Mouse (Mus musculus) midbrain, embryonic 15.5 days (tissue): Measurements from ENCODE around the gene Gm17268. TPM values are rescaled to one million over a fixed set of nuclear protein-coding genes. Genes with fewer than 3 reads are reported as not detected.

Experiments
- ATAC-seq: fragments of 200-750 bp; cut with Nextera tagmentation; replicated peaks from 2 replicates; pipeline ENCODE4 v1.8.0; 2017; ENCODE audit warnings: moderate TSS enrichment
- H3K27ac ChIP-seq: fragments of 300-500 bp; sonication (generic); 2 replicates; pipeline ENCODE4 v1.5.1; 2015; ENCODE audit warnings: mild to moderate bottlenecking, inconsistent platforms
- H3K27me3 ChIP-seq: fragments of 300-500 bp; sonication (generic); replicated peaks from 2 replicates; pipeline ENCODE4 v1.6.1; 2015; ENCODE audit warnings: inconsistent platforms
- H3K36me3 ChIP-seq: fragments of 300-500 bp; sonication (generic); replicated peaks from 2 replicates; pipeline ENCODE4 v1.6.1; 2015; ENCODE audit warnings: inconsistent platforms
- H3K4me1 ChIP-seq: fragments of 300-500 bp; sonication (generic); 2 replicates; pipeline ENCODE4 v1.6.1; 2015; ENCODE audit warnings: inconsistent platforms
- H3K4me2 ChIP-seq: fragments of 300-500 bp; sonication (generic); 2 replicates; pipeline ENCODE4 v1.6.1; 2015; ENCODE audit warnings: inconsistent platforms, mild to moderate bottlenecking, moderate library complexity
- H3K4me3 ChIP-seq: fragments of 300-500 bp; sonication (generic); 2 replicates; pipeline ENCODE4 v1.5.1; 2015; ENCODE audit warnings: mild to moderate bottlenecking, inconsistent platforms
- H3K9ac ChIP-seq: fragments of 300-500 bp; sonication (generic); 2 replicates; pipeline ENCODE4 v1.6.1; 2015; ENCODE audit warnings: mild to moderate bottlenecking, inconsistent platforms
- H3K9me3 ChIP-seq: fragments of 300-500 bp; sonication (generic); 2 replicates; pipeline ENCODE4 v1.6.1; 2016; ENCODE audit warnings: inconsistent platforms
- WGBS: fragments of 180-500 bp; shearing (Covaris S2); methylation state at CpG from one replicate; pipeline ENCODE4 v1.1.7; 2015; ENCODE audit warnings: mixed read lengths; 5-methylcytosine and 5-hydroxymethylcytosine counted together
- polyA plus RNA-seq: library from polyadenylated mRNA; unstranded; fragments of >200 nt; fragmentation: Nextera tagmentation; extraction: Ambion mirVana; gene quantifications from 2 replicates; pipeline ENCODE4 v1.2.1, GENCODE M21; 2015

The Gm17268 gene
- polyA plus RNA-seq, 1 experiment from 2014 or later, result not detected

- H3K9ac ChIP-seq, result no peak overlapping the region
- H3K4me1 ChIP-seq, result no peaks in the 10 kb centered on the region
- ATAC-seq, result no peak
- no peaks in the 10 kb centered on the region for H3K27me3 ChIP-seq
- no peak overlapping the region for H3K4me2 ChIP-seq
- H3K9me3 ChIP-seq, result no peaks in the 10 kb centered on the region
- H3K4me3 ChIP-seq, result no peak overlapping the region
- no peaks in the 10 kb centered on the region for H3K36me3 ChIP-seq
- WGBS, result 86% methylated on average over 6 of the region's 6 CpGs
- no peak overlapping the region for H3K27ac ChIP-seq
Measured at GRCm38 (mm10) chr11:82022504-82023056, 15.8 kb downstream of the Gm17268 start.

GRCm38 (mm10) chr11:82021406-82021805, 17.0 kb downstream of the Gm17268 start:
- no peaks in the 10 kb centered on the region for H3K36me3 ChIP-seq
- no peaks in the 10 kb centered on the region for H3K4me1 ChIP-seq
- no peaks in the 10 kb centered on the region for H3K27me3 ChIP-seq
- H3K9ac ChIP-seq, result no peak overlapping the region
- 73% methylated on average over 3 of the region's 3 CpGs for WGBS
- ATAC-seq, result no peak
- no peaks in the 10 kb centered on the region for H3K9me3 ChIP-seq
- H3K4me3 ChIP-seq, result no peak overlapping the region
- no peak overlapping the region for H3K4me2 ChIP-seq
- no peak overlapping the region for H3K27ac ChIP-seq

GRCm38 (mm10) chr11:82019793-82020192, 18.6 kb downstream of the Gm17268 start:
- Histone ChIP-seq H3K4me2 (no peak overlapping the region), H3K4me3 (no peak overlapping the region), H3K9ac (no peak overlapping the region), H3K9me3 (no peaks in the 10 kb centered on the region), H3K4me1 (no peaks in the 10 kb centered on the region), H3K27me3 (no peaks in the 10 kb centered on the region), H3K27ac (no peak overlapping the region), H3K36me3 (no peaks in the 10 kb centered on the region)
- no peak for ATAC-seq

GRCm38 (mm10) chr11:82019389-82019788, 19.0 kb downstream of the Gm17268 start:
- Histone ChIP-seq H3K4me3 (no peak overlapping the region), H3K9ac (no peak overlapping the region), H3K27me3 (no peaks in the 10 kb centered on the region), H3K9me3 (no peaks in the 10 kb centered on the region), H3K36me3 (no peaks in the 10 kb centered on the region), H3K4me1 (no peaks in the 10 kb centered on the region), H3K27ac (no peak overlapping the region), H3K4me2 (no peak overlapping the region)
- no peak for ATAC-seq
- WGBS, result 70% methylated on average over 2 of the region's 2 CpGs

- 83% methylated on average over 3 of the region's 3 CpGs for WGBS
- no peak for ATAC-seq
- no peaks in the 10 kb centered on the region for H3K9me3 ChIP-seq
- H3K27ac ChIP-seq, result no peak overlapping the region
- H3K4me1 ChIP-seq, result no peaks in the 10 kb centered on the region
- no peak overlapping the region for H3K9ac ChIP-seq
- H3K4me3 ChIP-seq, result no peak overlapping the region
- no peak overlapping the region for H3K4me2 ChIP-seq
- no peaks in the 10 kb centered on the region for H3K27me3 ChIP-seq
- no peaks in the 10 kb centered on the region for H3K36me3 ChIP-seq
Measured at GRCm38 (mm10) chr11:82016181-82016780, 22.1 kb downstream of the Gm17268 start.

GRCm38 (mm10) chr11:82015066-82015465, 23.3 kb downstream of the Gm17268 start:
- WGBS, result 70% methylated on average over 2 of the region's 2 CpGs
- no peak for ATAC-seq

GRCm38 (mm10) chr11:82013756-82014155, 24.6 kb downstream of the Gm17268 start:
- H3K27ac ChIP-seq, result no peak overlapping the region
- H3K9ac ChIP-seq, result no peak overlapping the region
- H3K9me3 ChIP-seq, result no peaks in the 10 kb centered on the region
- H3K4me2 ChIP-seq, result no peak overlapping the region
- no peak overlapping the region for H3K4me3 ChIP-seq
- no peaks in the 10 kb centered on the region for H3K4me1 ChIP-seq
- H3K27me3 ChIP-seq, result no peaks in the 10 kb centered on the region
- H3K36me3 ChIP-seq, result no peaks in the 10 kb centered on the region
- ATAC-seq, result no peak
- WGBS, result 62% methylated on average over 1 of the region's 1 CpGs

More at GRCm38 (mm10) chr11:82015066-82015465, 23.3 kb downstream of the Gm17268 start:
- Histone ChIP-seq H3K9ac (no peak overlapping the region), H3K4me1 (no peaks in the 10 kb centered on the region), H3K4me2 (no peak overlapping the region), H3K27me3 (no peaks in the 10 kb centered on the region), H3K9me3 (no peaks in the 10 kb centered on the region), H3K36me3 (no peaks in the 10 kb centered on the region), H3K27ac (no peak overlapping the region), H3K4me3 (no peak overlapping the region)

GRCm38 (mm10) chr11:82011411-82012193, 26.8 kb downstream of the Gm17268 start:
- no peak overlapping the region for H3K4me3 ChIP-seq
- H3K27ac ChIP-seq, result no peak overlapping the region
- H3K4me1 ChIP-seq, result no peaks in the 10 kb centered on the region
- no peak for ATAC-seq
- WGBS, result 69% methylated on average over 8 of the region's 8 CpGs
- no peaks in the 10 kb centered on the region for H3K36me3 ChIP-seq
- H3K27me3 ChIP-seq, result no peaks in the 10 kb centered on the region
- no peak overlapping the region for H3K9ac ChIP-seq
- no peaks in the 10 kb centered on the region for H3K9me3 ChIP-seq
- no peak overlapping the region for H3K4me2 ChIP-seq

- WGBS, result 88% methylated on average over 3 of the region's 3 CpGs
Measured at GRCm38 (mm10) chr11:82010115-82010514, 28.2 kb downstream of the Gm17268 start.

GRCm38 (mm10) chr11:82006796-82007423, 31.5 kb downstream of the Gm17268 start:
- Histone ChIP-seq H3K4me3 (no peak overlapping the region), H3K9me3 (no peaks in the 10 kb centered on the region), H3K9ac (no peak overlapping the region), H3K27ac (no peak overlapping the region), H3K36me3 (no peaks in the 10 kb centered on the region), H3K4me1 (no peaks in the 10 kb centered on the region), H3K27me3 (no peaks in the 10 kb centered on the region), H3K4me2 (no peak overlapping the region)
- 56% methylated on average over 12 of the region's 12 CpGs for WGBS
- ATAC-seq, result no peak

More at GRCm38 (mm10) chr11:82010115-82010514, 28.2 kb downstream of the Gm17268 start:
- no peak overlapping the region for H3K9ac ChIP-seq
- no peaks in the 10 kb centered on the region for H3K4me1 ChIP-seq
- ATAC-seq, result no peak
- H3K9me3 ChIP-seq, result no peaks in the 10 kb centered on the region
- no peaks in the 10 kb centered on the region for H3K27me3 ChIP-seq
- H3K4me2 ChIP-seq, result no peak overlapping the region
- no peaks in the 10 kb centered on the region for H3K36me3 ChIP-seq
- no peak overlapping the region for H3K27ac ChIP-seq
- no peak overlapping the region for H3K4me3 ChIP-seq

- H3K27me3 ChIP-seq, result no peaks in the 10 kb centered on the region
- 80% methylated on average over 2 of the region's 2 CpGs for WGBS
- no peak overlapping the region for H3K9ac ChIP-seq
- no peaks in the 10 kb centered on the region for H3K9me3 ChIP-seq
- H3K4me1 ChIP-seq, result no peaks in the 10 kb centered on the region
- H3K27ac ChIP-seq, result no peak overlapping the region
- no peak overlapping the region for H3K4me2 ChIP-seq
- no peak overlapping the region for H3K4me3 ChIP-seq
- H3K36me3 ChIP-seq, result no peaks in the 10 kb centered on the region
- ATAC-seq, result no peak
Measured at GRCm38 (mm10) chr11:82004810-82005209, 33.6 kb downstream of the Gm17268 start.

- H3K9me3 ChIP-seq, result no peaks in the 10 kb centered on the region
- no peaks in the 10 kb centered on the region for H3K4me1 ChIP-seq
- no peaks in the 10 kb centered on the region for H3K36me3 ChIP-seq
- WGBS, result 57% methylated on average over 5 of the region's 5 CpGs
- no peak overlapping the region for H3K4me2 ChIP-seq
- H3K27ac ChIP-seq, result no peak overlapping the region
- no peak overlapping the region for H3K9ac ChIP-seq
- H3K27me3 ChIP-seq, result no peaks in the 10 kb centered on the region
- no peak for ATAC-seq
- H3K4me3 ChIP-seq, result no peak overlapping the region
Measured at GRCm38 (mm10) chr11:82000581-82000980, 37.8 kb downstream of the Gm17268 start.
